Mouse (Mus musculus) cerebellum, adult 8-10 months (tissue): Measurements from ENCODE around the gene Jak2.

Experiments used
- DNase-seq: peaks from one replicate; pipeline ENCODE4 v3.0.0; 2022

Jak2 gene

GRCm38 (mm10) chr19:29253728-29254127, 2.1 kb downstream of the Jak2 start:
- peak; percentile 84 for DNase-seq

GRCm38 (mm10) chr19:29254671-29255070, 3.0 kb downstream of the Jak2 start:
- no peak for DNase-seq

- no peak for DNase-seq
These were observed 3.8 kb downstream of the Jak2 start for GRCm38 (mm10) chr19:29255327-29256027.

GRCm38 (mm10) chr19:29261638-29262037, 10.0 kb downstream of the Jak2 start:
- no peak for DNase-seq

GRCm38 (mm10) chr19:29263492-29263891, 11.9 kb downstream of the Jak2 start:
- DNase-seq, result no peak

- DNase-seq, result peak; percentile 57
These were observed 13.9 kb downstream of the Jak2 start for GRCm38 (mm10) chr19:29265538-29265937.

GRCm38 (mm10) chr19:29267075-29267868, 15.6 kb downstream of the Jak2 start:
- no peak for DNase-seq

GRCm38 (mm10) chr19:29268788-29269321, 17.2 kb downstream of the Jak2 start:
- no peak for DNase-seq

- DNase-seq, result no peak
These were observed 18.6 kb downstream of the Jak2 start for GRCm38 (mm10) chr19:29270226-29270625.

- peak; percentile 71 for DNase-seq
These were observed 19.5 kb downstream of the Jak2 start for GRCm38 (mm10) chr19:29271147-29271578.

- DNase-seq, result no peak
These were observed 20.6 kb downstream of the Jak2 start for GRCm38 (mm10) chr19:29272011-29272809.

GRCm38 (mm10) chr19:29276414-29276813, 24.8 kb downstream of the Jak2 start:
- no peak for DNase-seq

- no peak for DNase-seq
These were observed 27.4 kb downstream of the Jak2 start for GRCm38 (mm10) chr19:29278944-29279587.

GRCm38 (mm10) chr19:29285451-29285869, 33.8 kb downstream of the Jak2 start:
- no peak for DNase-seq

- no peak for DNase-seq
These were observed 36.2 kb downstream of the Jak2 start for GRCm38 (mm10) chr19:29287863-29288262.

- DNase-seq, result no peak
These were observed 39.9 kb downstream of the Jak2 start for GRCm38 (mm10) chr19:29291532-29291931.

- DNase-seq, result no peak
These were observed 40.9 kb downstream of the Jak2 start for GRCm38 (mm10) chr19:29292546-29292945.

- no peak for DNase-seq
These were observed 43.1 kb downstream of the Jak2 start for GRCm38 (mm10) chr19:29294756-29295155.

GRCm38 (mm10) chr19:29296166-29296565, 44.5 kb downstream of the Jak2 start:
- no peak for DNase-seq

- DNase-seq, result no peak
These were observed 45.7 kb downstream of the Jak2 start for GRCm38 (mm10) chr19:29297366-29297765.

- no peak for DNase-seq
These were observed 49.3 kb downstream of the Jak2 start for GRCm38 (mm10) chr19:29300919-29301318.

- no peak for DNase-seq
These were observed 50.5 kb downstream of the Jak2 start for GRCm38 (mm10) chr19:29302119-29302518.

- no peak for DNase-seq
These were observed 57.2 kb downstream of the Jak2 start for GRCm38 (mm10) chr19:29308832-29309231.
